Mouse (Mus musculus): ENCODE results near the gene Fate1. TPM values are rescaled to one million over a fixed set of nuclear protein-coding genes. Genes with fewer than 3 reads are reported as not detected.
"Not testable (repeated sequence)": the region's sequence is repeated elsewhere in the genome, so short reads cannot be mapped to it uniquely, and the experiment has no call there.

The Fate1 gene
- polyA plus RNA-seq (2015; fragmentation: Nextera tagmentation; extraction: Ambion mirVana): 0.23 TPM in 1 of 2 replicates, not detected in the other

- Histone ChIP-seq H3K36me3 (no peaks in the 10 kb centered on the region), H3K4me1 (no peaks in the 10 kb centered on the region), H3K4me2 (no peak within 1 kb of the TSS), H3K9ac (replicated peaks) (no peak within 1 kb of the TSS), H3K4me3 (replicated peaks) (no peak within 1 kb of the TSS), H3K27me3 (replicated peaks) (no peaks in the 10 kb centered on the region), H3K9me3 (replicated peaks) (no peaks in the 10 kb centered on the region), H3K27ac (replicated peaks) (no peak within 1 kb of the TSS)
- WGBS: 86% methylated on average over 2 of the region's 2 CpGs
- ATAC-seq (ENCODE audit: low FRiP score): no peak
These were observed at the start of gene Fate1 for GRCm38 (mm10) chrX:71972686-71973085. TSS of gene Fate1 (plus strand) at chrX:71972986.

DNA sequence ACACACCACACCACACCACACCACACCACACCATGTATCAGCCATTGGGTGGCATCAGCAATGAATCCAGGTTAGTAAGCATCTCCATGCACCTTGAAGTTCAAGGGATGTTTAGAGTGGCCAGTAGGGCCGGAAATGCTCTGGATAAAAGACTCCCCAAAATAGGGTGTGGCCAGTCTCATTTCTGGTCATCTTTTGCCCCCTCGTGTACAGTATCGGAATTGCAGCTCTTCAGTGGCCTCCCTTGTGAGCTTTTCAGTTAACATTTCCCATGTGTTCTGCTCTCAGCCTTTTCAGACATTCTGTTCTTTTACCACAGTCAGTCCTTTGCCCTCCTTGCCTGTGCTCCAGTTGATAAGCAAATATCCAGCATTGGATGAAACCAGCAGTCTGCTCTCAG, 26.2 kb upstream of the Fate1 start:
- ATAC-seq (ENCODE audit: low FRiP score): no peak
- H3K27ac ChIP-seq (replicated peaks): no peak overlapping the region
- H3K4me2 ChIP-seq: no peak overlapping the region
- no peak overlapping the region for H3K4me3 ChIP-seq (replicated peaks)
- 30% methylated on average over 3 of the region's 3 CpGs for WGBS
- no peaks in the 10 kb centered on the region for H3K36me3 ChIP-seq
- H3K9me3 ChIP-seq (replicated peaks): no peaks in the 10 kb centered on the region
- no peaks in the 10 kb centered on the region for H3K27me3 ChIP-seq (replicated peaks)
- no peak overlapping the region for H3K9ac ChIP-seq (replicated peaks)
- H3K4me1 ChIP-seq: no peaks in the 10 kb centered on the region

DNA sequence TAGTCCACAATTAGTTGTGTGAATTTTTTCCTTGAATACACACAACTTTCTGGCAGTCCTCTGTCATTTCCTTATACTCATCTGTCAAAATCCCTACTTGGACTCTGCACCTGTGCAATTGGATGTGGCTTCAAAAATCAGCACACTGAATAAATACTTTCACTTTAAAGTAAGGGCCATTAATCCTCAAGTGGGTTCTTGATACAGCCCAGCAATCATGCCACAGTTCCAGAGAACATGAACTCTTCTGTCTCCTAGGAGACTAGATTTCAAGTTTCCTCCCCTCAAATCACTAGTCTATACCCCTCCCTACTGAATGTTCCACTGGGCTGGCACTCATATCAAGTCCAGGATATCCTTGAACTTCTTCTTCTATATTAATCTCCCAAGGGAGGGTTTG, 14.4 kb upstream of the Fate1 start:
- Histone ChIP-seq H3K9me3 (replicated peaks) (no peaks in the 10 kb centered on the region), H3K27me3 (replicated peaks) (no peaks in the 10 kb centered on the region), H3K36me3 (no peaks in the 10 kb centered on the region), H3K27ac (replicated peaks) (no peak overlapping the region), H3K4me3 (replicated peaks) (no peak overlapping the region), H3K9ac (replicated peaks) (no peak overlapping the region), H3K4me1 (no peaks in the 10 kb centered on the region), H3K4me2 (no peak overlapping the region)
- ATAC-seq (ENCODE audit: low FRiP score): no peak

GRCm38 (mm10) chrX:71962073-71963051, 10.4 kb upstream of the Fate1 start, which contains the start of gene Prrg3:
TSS of gene Prrg3 (plus strand) at chrX:71962624.
- ATAC-seq (ENCODE audit: low FRiP score): peak; percentile 89
- Histone ChIP-seq H3K4me3 (replicated peaks) (peak within 1 kb of the TSS; percentile 53), H3K9ac (replicated peaks) (peak within 1 kb of the TSS; percentile 62), H3K27me3 (replicated peaks) (no peaks in the 10 kb centered on the region), H3K9me3 (replicated peaks) (no peaks in the 10 kb centered on the region), H3K4me2 (peak within 1 kb of the TSS; percentile 73), H3K4me1 (no peaks in the 10 kb centered on the region), H3K27ac (replicated peaks) (peak within 1 kb of the TSS; percentile 70), H3K36me3 (no peaks in the 10 kb centered on the region)
- 33% methylated on average over 62 of the region's 72 CpGs for WGBS

DNA sequence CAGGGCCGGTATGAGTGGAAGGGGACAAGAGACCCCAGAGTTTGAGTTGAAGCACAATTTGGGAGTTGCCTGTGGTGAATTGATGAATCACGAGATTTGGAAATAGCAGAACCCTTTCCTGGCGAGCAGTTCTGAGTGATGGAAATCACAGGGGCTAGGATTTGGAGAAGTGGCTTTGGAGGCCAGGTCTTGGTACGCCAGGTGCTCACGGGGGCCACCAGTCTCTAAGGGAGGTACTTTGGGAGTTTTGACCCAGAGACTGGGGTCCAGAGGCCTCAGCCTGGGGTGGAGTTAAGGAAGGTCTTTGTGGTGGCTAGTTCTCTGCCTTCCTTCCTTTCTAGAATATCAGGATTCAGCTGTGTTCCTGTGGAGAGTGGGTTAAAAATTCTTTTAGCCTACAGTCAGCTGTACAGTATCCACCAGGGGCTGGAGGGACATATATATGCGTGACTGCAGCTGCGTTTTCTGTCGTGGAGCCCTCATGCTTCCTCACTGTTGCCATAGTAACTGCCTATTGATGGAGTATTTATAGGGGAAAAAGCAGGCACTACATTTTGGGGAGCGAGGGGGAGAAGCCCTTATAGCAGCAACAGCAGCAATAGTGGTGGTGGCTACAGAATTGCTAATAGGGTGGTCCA, 9.4 kb upstream of the Fate1 start:
- WGBS: 28% methylated on average over 9 of the region's 9 CpGs

GRCm38 (mm10) chrX:71968216-71968615, 4.6 kb upstream of the Fate1 start:
- 81% methylated on average over 1 of the region's 1 CpGs for WGBS
- no peak overlapping the region for H3K4me2 ChIP-seq
- no peaks in the 10 kb centered on the region for H3K36me3 ChIP-seq
- no peaks in the 10 kb centered on the region for H3K9me3 ChIP-seq (replicated peaks)
- H3K4me1 ChIP-seq: no peaks in the 10 kb centered on the region
- H3K27ac ChIP-seq (replicated peaks): no peak overlapping the region
- no peaks in the 10 kb centered on the region for H3K27me3 ChIP-seq (replicated peaks)
- no peak overlapping the region for H3K4me3 ChIP-seq (replicated peaks)
- no peak overlapping the region for H3K9ac ChIP-seq (replicated peaks)
- no peak for ATAC-seq (ENCODE audit: low FRiP score)

More for the DNA sequence above, 9.4 kb upstream of the Fate1 start:
- H3K4me3 ChIP-seq (replicated peaks): peak overlapping the region; percentile 53
- peak overlapping the region; percentile 62 for H3K9ac ChIP-seq (replicated peaks)
- no peaks in the 10 kb centered on the region for H3K27me3 ChIP-seq (replicated peaks)
- ATAC-seq (ENCODE audit: low FRiP score): peak; percentile 65; the same call in 1 of the 2 replicates
- peak overlapping the region; percentile 70 for H3K27ac ChIP-seq (replicated peaks)
- H3K4me1 ChIP-seq: no peaks in the 10 kb centered on the region
- H3K9me3 ChIP-seq (replicated peaks): no peaks in the 10 kb centered on the region
- peak overlapping the region; percentile 73 for H3K4me2 ChIP-seq
- no peaks in the 10 kb centered on the region for H3K36me3 ChIP-seq

GRCm38 (mm10) chrX:71968816-71969215, 4.0 kb upstream of the Fate1 start:
- no peak overlapping the region for H3K4me3 ChIP-seq (replicated peaks)

GRCm38 (mm10) chrX:71971325-71971724, 1.5 kb upstream of the Fate1 start:
- Histone ChIP-seq H3K27me3 (replicated peaks) (no peaks in the 10 kb centered on the region), H3K4me1 (no peaks in the 10 kb centered on the region), H3K4me2 (no peak overlapping the region), H3K9ac (replicated peaks) (no peak overlapping the region), H3K9me3 (replicated peaks) (no peaks in the 10 kb centered on the region), H3K27ac (replicated peaks) (no peak overlapping the region), H3K4me3 (replicated peaks) (no peak overlapping the region), H3K36me3 (no peaks in the 10 kb centered on the region)
- WGBS: 74% methylated on average over 5 of the region's 5 CpGs
- ATAC-seq (ENCODE audit: low FRiP score): no peak

More at GRCm38 (mm10) chrX:71968816-71969215, 4.0 kb upstream of the Fate1 start:
- Histone ChIP-seq H3K27me3 (replicated peaks) (no peaks in the 10 kb centered on the region), H3K4me1 (no peaks in the 10 kb centered on the region), H3K9me3 (replicated peaks) (no peaks in the 10 kb centered on the region), H3K4me2 (no peak overlapping the region), H3K36me3 (no peaks in the 10 kb centered on the region), H3K27ac (replicated peaks) (no peak overlapping the region), H3K9ac (replicated peaks) (no peak overlapping the region)
- ATAC-seq (ENCODE audit: low FRiP score): no peak
- WGBS: 80% methylated on average over 6 of the region's 6 CpGs

GRCm38 (mm10) chrX:71977681-71978080, 4.9 kb downstream of the Fate1 start:
- not testable (repeated sequence) for H3K9me3 ChIP-seq (replicated peaks); H3K27me3 ChIP-seq (replicated peaks); ATAC-seq (ENCODE audit: low FRiP score); H3K4me3 ChIP-seq (replicated peaks); H3K9ac ChIP-seq (replicated peaks); H3K4me1 ChIP-seq; H3K36me3 ChIP-seq; H3K27ac ChIP-seq (replicated peaks); H3K4me2 ChIP-seq

DNA sequence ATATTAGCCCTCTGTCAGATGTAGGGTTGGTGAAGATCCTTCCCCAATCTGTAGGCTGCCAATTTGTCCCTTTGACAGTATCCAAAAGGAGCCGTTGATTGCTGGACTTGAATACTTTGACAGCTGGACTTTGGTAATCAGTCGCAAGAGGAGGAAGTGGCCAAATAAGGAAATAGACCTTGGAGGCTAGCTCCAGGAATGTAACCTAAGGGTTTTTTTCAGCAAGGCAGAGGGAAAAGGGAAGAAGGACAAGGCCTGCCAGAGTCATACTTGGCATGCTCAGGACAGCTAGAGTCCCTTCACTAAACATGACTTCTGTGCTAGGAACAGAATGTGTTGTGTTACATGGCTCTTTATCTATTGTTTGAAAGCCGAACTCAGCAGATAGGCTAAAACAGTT, 7.7 kb downstream of the Fate1 start:
- ATAC-seq (ENCODE audit: low FRiP score): no peak
- no peaks in the 10 kb centered on the region for H3K27me3 ChIP-seq (replicated peaks)
- 86% methylated on average over 3 of the region's 3 CpGs for WGBS

GRCm38 (mm10) chrX:71981322-71981721, 8.5 kb downstream of the Fate1 start:
- no peak overlapping the region for H3K27ac ChIP-seq (replicated peaks)

More for the DNA sequence above, 7.7 kb downstream of the Fate1 start:
- no peak overlapping the region for H3K9ac ChIP-seq (replicated peaks)
- no peaks in the 10 kb centered on the region for H3K9me3 ChIP-seq (replicated peaks)
- no peaks in the 10 kb centered on the region for H3K36me3 ChIP-seq
- no peaks in the 10 kb centered on the region for H3K4me1 ChIP-seq
- H3K4me3 ChIP-seq (replicated peaks): no peak overlapping the region
- no peak overlapping the region for H3K4me2 ChIP-seq
- no peak overlapping the region for H3K27ac ChIP-seq (replicated peaks)

GRCm38 (mm10) chrX:71983205-71983604, 10.4 kb downstream of the Fate1 start:
- no peak overlapping the region for H3K9ac ChIP-seq (replicated peaks)
- no peak for ATAC-seq (ENCODE audit: low FRiP score)
- H3K27me3 ChIP-seq (replicated peaks): no peaks in the 10 kb centered on the region
- no peak overlapping the region for H3K4me3 ChIP-seq (replicated peaks)
- H3K36me3 ChIP-seq: no peaks in the 10 kb centered on the region
- no peaks in the 10 kb centered on the region for H3K9me3 ChIP-seq (replicated peaks)
- H3K27ac ChIP-seq (replicated peaks): no peak overlapping the region
- H3K4me1 ChIP-seq: no peaks in the 10 kb centered on the region
- no peak overlapping the region for H3K4me2 ChIP-seq
- WGBS: 87% methylated on average over 2 of the region's 2 CpGs

More at GRCm38 (mm10) chrX:71981322-71981721, 8.5 kb downstream of the Fate1 start:
- Histone ChIP-seq H3K4me2 (no peak overlapping the region), H3K4me3 (replicated peaks) (no peak overlapping the region), H3K36me3 (no peaks in the 10 kb centered on the region), H3K4me1 (no peaks in the 10 kb centered on the region), H3K27me3 (replicated peaks) (no peaks in the 10 kb centered on the region), H3K9me3 (replicated peaks) (no peaks in the 10 kb centered on the region), H3K9ac (replicated peaks) (no peak overlapping the region)
- WGBS: 50% methylated on average over 2 of the region's 2 CpGs
- ATAC-seq (ENCODE audit: low FRiP score): no peak
